Mouse (Mus musculus): ENCODE measurements at regions not wholly inside any gene's neighbourhood (a gene's known extent, or its start where the extent isn't known, plus 50 kb on each side); places are given as distances from the start of the nearest gene placed in this dataset.

DNA sequence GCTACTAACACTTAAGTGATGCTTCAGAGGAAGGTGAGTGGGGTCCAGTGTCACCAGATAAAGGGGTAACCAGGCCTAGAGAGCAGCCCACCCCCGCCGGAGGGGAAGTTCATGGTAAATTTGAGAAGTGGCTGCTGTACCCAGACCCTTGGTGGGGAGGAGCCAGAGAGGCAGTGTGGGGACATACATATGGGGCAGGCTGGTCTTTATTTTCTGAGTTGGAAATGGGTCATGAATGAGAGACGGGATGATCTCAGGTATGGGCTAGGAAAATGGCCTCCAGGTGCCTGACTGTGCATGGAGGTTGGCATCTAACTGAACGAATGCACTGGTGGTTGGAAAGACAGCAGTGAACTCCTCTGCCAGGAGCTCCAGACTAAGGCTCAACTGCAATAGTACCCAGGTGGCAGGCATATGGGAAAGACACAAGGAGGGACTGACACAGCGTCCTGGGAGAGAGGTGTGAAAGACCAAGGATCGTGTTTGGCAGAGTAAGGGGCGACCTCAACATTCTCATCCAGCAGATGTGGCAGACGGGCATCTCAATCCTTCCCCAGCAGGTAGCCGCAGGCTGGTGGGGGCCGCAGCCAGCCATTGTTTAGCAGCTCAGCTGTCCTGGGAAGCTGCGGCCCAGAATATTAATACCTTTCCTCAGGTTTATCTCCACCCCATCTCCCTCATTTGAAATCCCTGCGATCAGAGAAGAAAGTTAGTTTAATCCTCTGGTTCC is 387.7 kb downstream of the Rps24 start:
- DNase-seq (ENCODE audit: extremely low read depth, insufficient read length, low spot score): no peak

DNA sequence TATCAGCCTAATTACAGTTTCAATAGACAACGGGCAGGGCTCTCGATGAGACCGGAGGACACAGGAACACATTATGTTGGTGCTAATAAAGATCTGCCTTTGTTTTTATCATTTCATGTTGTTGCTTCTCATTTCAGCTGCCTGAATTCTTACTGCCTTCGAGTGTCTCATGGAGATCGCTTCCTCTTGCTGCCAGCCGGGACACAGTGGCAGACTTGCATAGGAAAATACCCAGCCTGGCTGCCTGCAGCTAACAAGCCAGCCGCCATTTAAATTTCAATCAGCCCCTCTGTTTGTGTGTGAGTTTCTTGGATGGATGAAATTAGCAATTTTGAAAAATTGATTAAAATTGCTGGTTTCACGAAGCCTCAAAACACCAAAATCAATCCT is 388.2 kb downstream of the Rps24 start:
- no peak for DNase-seq (ENCODE audit: extremely low read depth, insufficient read length, low spot score)

DNA sequence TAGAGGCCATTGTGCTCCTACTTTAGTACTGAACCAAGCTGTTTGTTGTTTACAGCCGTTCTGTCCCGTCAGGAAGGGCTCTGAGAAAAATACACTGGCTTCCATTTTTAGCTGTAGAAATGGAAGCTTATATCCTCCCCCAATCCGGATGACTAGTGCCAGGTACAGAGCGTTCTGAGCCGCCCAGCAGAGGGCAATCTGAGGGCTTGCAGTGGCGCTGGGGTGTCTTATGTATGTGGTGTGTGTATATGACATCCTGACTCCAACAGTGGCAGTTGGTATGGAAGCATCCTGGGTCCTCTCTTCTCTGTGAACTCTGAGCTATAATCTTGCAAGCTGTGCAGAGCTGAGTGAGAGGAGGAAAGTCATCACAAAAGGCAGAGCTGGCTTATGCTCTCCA is 389.0 kb downstream of the Rps24 start:
- no peak for DNase-seq (ENCODE audit: extremely low read depth, insufficient read length, low spot score)

DNA sequence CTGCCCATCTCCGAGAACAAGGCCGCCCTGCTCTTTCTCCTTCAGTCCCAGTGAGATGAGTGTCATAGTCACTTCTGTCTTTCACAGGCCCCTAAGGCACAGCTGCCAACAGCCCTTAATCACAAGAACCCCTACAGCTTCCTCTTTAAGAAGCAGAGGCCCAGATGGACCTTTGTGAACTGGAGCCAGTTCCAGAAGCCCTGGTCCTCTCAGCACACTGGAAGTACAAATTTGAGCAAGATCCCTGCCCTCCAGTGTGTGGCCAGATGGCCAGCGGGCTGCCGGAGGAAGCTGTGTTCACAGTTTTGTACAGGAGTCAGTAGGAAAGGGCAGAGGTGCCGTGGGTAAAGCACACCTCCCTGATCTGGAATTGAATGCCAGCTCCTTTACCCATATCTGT is 389.6 kb downstream of the Rps24 start:
- DNase-seq (ENCODE audit: extremely low read depth, insufficient read length, low spot score): no peak

DNA sequence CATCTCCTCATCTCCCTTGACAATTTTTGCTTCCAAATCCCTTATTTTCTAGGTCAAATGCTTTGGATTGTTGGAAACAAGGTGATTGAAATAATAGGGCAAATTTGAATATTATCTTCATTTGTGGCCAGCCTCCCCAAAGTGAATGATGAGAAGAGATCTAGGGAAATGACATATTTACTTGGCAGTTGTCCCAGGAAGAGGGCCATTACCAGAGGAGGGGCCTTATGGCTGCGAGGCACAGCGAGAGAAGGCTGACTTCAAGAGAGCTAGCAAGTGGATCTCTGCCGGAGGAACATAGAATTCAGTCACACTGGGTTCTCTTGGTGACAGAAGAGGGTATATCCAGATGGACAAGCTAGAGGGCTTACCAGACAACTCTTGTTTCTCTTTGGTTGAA is 390.9 kb downstream of the Rps24 start:
- DNase-seq (ENCODE audit: extremely low read depth, insufficient read length, low spot score): no peak

DNA sequence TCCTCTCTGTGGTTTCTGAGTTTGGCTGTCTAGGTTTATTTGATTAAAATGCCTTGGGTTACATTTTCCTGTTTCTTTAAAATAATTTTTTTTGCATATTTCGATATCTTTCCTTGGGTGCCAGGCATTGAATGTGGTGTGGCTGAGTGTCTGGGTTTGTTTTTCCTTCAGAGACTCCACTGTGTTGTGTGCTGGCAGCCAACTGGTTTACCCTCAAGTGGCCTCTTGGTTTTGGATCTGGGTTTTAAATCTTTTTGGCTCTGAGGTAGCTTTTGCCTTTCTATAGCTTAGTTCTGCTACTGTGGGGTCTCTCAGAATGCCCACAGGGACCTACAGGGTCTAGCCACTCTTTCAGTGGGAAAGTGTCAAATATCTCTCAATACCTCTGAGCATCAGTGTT is 399.2 kb downstream of the Rps24 start:
- DNase-seq (ENCODE audit: extremely low read depth, insufficient read length, low spot score): no peak

DNA sequence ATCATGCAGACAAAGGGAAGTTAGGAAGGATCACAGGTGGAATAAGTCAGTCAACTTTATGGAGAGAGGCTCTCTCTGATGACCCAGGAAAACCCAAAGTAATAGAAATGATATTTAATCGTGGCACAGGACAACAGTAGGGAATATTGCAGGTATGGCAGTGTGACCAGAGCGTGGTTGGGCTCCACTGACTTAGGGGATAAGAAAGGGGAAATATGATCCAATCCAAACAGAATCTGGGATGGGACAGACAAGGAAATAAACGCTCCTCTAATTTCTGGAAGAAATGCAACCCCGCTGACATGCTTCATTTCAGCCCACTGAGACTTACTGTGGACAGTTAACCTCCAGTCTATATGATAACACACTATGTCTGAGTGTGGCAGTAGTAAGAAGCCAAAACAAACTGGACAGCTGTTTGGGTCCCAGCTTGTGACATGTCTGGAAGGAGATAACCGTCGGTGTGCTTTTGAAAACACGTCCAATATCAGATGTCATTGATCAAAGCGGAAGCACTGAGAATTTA is 400.0 kb downstream of the Rps24 start:
- DNase-seq (ENCODE audit: extremely low read depth, insufficient read length, low spot score): no peak

DNA sequence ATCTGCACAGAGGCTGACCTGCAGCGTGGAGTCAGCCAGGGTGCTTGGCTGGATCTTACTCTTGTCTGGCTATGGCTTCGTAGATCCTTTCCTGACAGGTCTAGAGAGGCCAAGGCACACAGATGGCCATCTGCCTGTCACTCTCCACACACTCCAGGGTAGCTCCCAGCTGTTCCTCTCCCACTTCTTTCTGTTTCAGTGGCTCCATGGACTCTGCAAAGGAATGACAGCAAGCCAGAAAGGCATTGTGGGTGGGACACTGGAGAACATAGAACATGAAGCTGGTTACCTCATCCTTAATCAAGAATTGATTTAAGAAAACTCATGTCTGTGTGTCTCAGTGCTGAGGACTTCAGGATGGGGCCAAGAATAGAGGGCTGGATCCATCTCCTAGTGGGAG is 403.9 kb downstream of the Rps24 start:
- no peak for DNase-seq (ENCODE audit: extremely low read depth, insufficient read length, low spot score)

DNA sequence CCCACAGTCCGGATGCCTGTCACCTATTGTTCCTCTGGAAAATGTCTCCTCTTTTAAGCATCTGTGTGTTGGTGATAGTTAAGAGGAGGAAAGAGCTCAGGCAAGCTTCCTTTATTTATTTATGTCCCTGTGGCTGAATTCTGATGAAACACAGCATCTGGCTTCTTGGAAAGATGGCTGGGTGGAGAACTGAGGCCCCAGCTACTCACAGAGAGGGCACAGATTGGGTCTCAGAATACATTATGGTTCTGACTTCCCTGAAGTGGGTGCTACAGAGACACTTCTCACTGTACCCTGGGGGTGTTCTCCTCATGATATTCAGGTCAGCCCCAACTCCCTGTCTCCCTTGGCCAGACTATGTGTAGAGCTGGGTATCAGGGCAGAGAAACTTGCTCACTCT is 408.3 kb downstream of the Rps24 start:
- no peak for DNase-seq (ENCODE audit: extremely low read depth, insufficient read length, low spot score)

DNA sequence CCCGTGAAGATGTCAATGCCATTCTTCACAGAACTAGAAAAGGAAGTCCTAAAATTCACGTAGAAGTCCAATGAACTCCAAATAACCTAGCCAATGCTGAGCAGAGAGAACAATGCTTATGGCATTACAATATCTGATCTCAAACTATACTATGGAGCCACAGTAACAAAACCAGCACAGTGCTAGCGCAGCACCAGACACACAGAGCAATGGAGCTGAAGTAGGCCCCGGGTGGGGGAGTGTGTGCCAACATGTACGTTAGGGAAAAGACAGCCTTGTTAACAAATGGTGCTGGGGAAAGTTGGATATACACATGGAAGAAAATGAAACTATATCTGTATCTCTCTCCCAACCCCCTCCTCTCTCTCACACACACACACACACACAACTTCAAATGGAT is 409.8 kb downstream of the Rps24 start:
- no peak for DNase-seq (ENCODE audit: extremely low read depth, insufficient read length, low spot score)

DNA sequence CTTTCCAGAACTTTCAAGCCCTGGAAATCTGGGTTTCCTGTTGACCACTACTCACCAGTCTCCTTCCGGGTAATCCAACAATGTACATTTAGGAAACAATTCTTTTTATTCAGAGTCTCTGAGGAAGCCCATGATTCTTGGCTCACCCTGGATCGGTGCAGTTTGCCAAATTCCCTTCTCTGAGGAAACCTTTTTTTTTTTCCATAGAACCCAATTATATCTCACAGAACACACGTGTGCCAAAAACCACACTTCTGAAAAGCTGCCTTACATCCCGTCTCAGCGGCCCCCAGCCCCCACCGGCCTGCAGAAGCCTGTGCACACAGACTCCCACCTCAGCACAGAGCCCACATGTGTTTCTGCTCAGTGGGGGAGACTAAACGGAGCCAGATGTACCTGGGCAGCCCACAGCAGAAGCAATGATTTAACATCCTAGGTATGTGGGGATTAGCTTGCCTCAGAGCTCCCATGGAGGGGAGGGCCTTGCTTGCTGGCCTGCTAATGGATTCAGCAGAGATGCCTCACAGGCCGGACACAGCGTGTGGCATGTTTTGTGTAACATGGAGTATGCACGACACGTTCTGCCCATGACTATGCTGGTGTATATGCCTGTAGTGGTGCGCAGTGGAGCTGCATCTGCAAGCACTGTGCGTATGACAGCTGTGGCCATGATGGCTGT is 413.7 kb downstream of the Rps24 start:
- peak; percentile 11 for DNase-seq (ENCODE audit: extremely low read depth, insufficient read length, low spot score)

DNA sequence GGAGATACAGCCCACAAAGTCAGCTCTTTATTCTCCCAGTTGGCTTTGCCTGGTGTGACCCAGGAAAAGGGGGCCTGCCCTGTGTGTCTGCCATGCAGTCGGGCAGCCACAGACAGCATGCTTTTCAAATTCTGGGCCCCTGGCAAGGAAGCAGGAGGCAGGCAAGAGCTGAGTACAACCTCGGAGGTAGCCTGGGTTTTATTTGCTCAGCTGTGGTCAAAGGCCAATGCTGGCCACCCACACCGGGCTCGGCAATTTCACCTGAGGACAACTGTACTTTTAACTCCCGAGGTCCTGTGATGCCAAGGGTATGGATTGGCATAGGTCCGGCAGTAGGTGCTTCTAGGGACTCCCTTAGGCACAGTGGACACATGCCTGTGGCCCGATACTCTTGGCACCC is 414.8 kb downstream of the Rps24 start:
- DNase-seq (ENCODE audit: extremely low read depth, insufficient read length, low spot score): no peak

DNA sequence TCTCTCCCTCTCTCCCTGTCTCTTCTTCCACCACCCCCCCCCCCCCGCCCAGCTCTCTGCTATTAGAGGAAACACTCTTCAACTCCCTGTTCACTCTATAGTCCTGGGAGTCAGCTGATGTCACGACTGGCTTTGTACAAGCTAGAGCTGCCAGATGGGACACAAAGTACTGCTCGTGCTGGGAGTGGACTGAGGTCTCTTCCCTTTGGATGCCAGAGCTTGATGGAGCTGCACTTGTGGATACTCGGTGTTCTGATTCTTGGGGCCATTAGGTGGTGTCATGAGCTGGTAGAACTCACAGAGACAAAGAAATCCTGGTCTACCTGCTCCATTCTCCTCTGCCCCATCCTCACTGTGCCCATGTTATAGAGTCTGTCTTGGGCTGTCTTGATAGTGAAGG is 415.9 kb downstream of the Rps24 start:
- DNase-seq (ENCODE audit: extremely low read depth, insufficient read length, low spot score): no peak

DNA sequence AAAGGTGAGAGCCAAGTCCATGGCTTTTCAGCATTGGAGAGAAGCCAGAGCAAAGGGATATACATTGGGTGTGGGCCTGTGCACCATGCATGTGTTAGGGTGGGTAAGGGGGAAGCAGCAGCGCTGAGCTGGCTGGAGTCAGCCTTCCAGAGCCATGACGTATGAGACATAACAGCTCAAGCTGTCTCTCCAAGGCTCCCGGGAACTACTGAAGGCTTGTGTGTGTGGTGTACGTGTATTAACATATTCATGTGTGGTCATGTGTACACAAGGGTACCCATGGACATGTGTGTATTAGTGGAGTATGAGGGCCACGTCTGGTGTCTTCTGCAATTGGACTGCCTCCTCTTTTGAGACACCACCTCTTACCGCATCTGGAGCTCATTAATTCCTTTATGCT is 417.8 kb downstream of the Rps24 start:
- DNase-seq (ENCODE audit: extremely low read depth, insufficient read length, low spot score): no peak

DNA sequence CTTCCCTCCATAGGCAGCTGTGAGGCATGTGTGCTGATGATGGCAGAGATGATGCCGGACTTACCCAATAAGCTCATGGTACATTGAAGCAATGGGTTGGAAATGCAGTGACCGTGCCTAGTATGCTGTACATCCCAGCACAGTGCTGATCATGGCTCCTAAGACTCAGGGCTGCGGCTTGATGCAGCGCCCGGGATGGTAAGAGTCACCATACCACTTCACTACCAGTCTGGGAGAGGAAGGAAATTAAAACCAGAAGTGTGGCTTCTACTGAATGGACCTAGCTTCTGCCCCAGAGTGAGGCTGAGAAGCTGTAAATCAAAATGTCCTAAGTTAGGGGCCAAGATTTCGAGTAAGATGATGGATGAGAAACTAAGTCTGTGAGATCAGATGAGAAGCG is 420.0 kb downstream of the Rps24 start:
- DNase-seq (ENCODE audit: extremely low read depth, insufficient read length, low spot score): no peak

DNA sequence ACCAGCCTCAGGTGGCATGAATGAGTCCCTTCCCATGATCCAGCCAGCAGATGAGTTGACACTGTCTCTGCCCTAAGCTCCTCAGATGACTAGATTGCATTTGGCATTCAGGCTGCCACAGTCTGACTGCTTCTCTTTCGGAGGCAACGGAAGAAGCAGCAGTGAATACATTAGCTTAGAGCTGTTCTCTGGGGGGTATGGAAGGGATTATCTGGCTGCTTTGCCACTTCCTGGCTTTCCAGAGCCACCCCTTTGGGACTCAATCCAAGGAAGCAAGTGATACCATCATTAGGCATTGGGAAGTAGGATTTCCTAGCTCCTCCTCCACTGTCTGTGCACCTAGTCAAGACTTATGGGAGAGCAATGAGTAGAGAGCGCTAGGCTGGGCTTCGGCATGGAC is 421.5 kb downstream of the Rps24 start:
- DNase-seq (ENCODE audit: extremely low read depth, insufficient read length, low spot score): no peak

DNA sequence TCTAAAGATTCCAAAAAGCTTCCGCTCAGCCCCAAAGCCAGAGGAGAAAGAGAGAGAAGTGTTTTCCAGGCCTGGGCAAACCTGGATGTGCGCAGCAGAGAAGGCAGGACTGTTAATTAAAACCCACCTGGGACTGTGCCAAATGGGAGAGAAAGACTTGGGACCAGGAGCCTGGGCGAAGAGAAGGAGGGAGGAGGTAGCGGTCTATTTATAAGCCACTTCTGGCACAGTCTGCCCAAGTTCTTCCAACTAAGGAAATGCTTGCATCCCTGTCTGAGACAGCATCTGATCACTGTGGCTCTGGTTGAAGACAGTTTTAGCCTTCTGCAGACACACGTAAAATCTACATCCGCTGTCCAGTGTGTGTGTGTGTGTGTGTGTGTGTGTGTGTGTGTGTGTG is 424.7 kb downstream of the Rps24 start:
- no peak for DNase-seq (ENCODE audit: extremely low read depth, insufficient read length, low spot score)

DNA sequence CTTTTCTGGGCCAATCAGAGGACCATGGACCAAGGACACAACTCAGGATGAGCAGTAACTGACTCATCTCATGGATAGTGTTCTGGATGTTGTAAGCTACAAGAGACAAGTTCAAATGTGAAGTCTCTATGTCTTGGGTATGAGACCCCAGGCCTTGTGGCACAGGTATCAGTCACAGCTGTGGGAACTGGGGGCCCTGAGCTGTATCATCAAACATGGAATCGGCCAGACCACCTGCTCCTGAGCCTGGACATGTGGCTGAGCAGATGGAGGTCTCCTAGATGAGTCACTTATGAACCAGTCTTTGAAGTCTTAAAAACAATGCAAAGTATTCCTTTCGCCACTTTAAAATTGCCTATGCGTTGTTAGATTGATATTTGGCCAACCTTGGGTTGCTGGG is 432.1 kb downstream of the Rps24 start:
- DNase-seq (ENCODE audit: extremely low read depth, insufficient read length, low spot score): no peak

DNA sequence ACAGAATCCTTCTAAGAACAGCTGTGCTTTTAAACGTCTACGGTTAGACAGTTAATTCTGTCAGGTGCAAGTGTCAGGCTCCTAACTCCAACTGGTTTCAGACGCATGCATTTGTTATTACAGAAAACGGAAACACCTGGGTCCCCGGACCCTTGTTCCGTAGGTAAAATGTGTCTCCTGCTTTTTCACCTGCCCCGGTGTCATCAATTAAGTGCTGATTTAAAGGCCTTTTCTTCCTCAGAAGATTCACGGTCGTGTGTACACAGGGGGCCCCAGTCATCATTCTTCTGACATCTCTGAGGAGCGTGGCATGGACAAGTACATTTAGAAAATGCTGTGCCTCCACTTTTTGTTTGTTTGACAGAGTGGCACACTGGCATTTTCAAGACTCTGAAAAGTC is 435.1 kb downstream of the Rps24 start:
- no peak for DNase-seq (ENCODE audit: extremely low read depth, insufficient read length, low spot score)

DNA sequence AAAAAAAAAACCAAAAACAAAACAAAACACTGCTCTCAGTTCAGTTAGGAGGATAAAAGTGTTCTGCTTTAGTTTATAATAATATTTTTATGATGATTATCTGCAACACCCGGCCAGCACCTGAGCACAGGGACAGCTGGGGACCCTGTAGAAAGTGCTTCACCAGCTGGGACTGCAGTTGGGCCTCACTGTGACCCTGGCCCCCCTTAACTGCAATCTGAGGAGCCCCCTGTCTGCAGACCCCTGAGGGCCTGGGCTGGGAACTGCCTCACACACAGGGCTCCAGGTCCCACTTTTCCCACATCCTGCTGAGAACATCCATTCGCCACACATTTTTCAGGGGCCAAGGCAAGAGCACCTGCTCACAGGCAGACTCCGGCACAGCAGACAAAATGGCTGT is 437.6 kb downstream of the Rps24 start:
- DNase-seq (ENCODE audit: extremely low read depth, insufficient read length, low spot score): no peak

DNA sequence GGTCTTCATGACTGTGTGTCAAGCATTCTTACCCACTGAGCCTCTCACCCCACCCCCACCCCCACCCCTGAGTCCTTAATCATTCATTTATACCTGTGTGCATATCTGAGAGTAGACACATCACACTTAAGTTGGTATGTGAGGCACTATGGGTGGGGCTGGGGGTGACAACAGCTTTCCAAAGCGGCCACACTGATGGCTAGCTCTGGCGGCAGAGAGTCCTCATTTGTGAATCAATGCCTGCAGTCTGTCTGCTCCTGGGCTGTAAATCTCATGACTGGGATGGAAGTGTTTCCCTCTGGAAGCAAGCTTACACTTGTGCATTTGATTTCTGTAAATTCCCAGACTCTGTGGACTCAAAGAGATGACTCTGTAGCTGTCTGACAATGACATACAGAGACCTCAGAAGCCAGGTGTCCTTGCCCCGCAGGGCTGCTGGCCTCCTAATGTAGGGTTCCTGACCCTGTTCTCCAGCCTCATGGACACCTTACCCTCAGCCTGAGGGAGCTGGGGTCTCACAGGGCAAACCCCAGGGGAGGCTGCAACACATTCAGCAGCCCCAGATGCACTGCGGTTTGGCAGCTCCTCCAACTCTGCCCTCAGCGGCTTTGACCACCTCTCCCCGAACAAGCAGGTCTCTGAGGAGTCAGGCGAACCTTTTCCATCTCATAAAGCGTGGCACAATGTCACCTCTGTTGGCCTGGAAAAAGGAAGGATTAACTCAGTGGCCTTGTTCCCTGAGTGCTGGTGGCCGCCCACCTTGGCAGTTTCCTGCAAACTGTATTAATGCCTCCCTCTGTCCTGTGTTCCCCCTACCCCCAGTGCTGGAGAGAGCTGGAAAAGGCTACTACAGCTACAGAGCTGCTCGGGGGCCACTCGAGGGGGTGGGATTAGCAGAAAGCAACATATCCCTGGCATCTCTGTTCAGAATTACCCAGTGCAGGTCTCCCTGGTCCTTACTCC is 439.4 kb downstream of the Rps24 start:
- DNase-seq (ENCODE audit: extremely low read depth, insufficient read length, low spot score): no peak

All from 3134 (cell line).